Mouse (Mus musculus): Measurements from ENCODE around the gene Gne.
A peak's percentile ranks its signal among the peaks of the same experiment; 100 is the strongest.
"Not testable (repeated sequence)": the region's sequence is repeated elsewhere in the genome, so short reads cannot be mapped to it uniquely, and the experiment has no call there.

Gne gene

GRCm38 (mm10) chr4:44072146-44072872, 11.7 kb downstream of the Gne start:
- DNase-seq = peak; percentile 88

- no peak for DNase-seq
Observed at GRCm38 (mm10) chr4:44071741-44072145, 12.2 kb downstream of the Gne start.

- no peak for DNase-seq
Observed at GRCm38 (mm10) chr4:44070641-44071040, 13.3 kb downstream of the Gne start.

- no peak for DNase-seq
Observed at GRCm38 (mm10) chr4:44069411-44069810, 14.6 kb downstream of the Gne start.

- no peak for DNase-seq
Observed at GRCm38 (mm10) chr4:44068736-44069135, 15.2 kb downstream of the Gne start.

GRCm38 (mm10) chr4:44066891-44067290, 17.1 kb downstream of the Gne start:
- DNase-seq = no peak

- peak; percentile 96 for DNase-seq
Observed at GRCm38 (mm10) chr4:44065355-44066025, 18.5 kb downstream of the Gne start.

GRCm38 (mm10) chr4:44062816-44063215, 21.2 kb downstream of the Gne start:
- DNase-seq = no peak

- DNase-seq = peak; percentile 26
Observed at GRCm38 (mm10) chr4:44062062-44062461, 21.9 kb downstream of the Gne start.

- peak; percentile 38 for DNase-seq
Observed at GRCm38 (mm10) chr4:44059674-44060073, 24.3 kb downstream of the Gne start.

GRCm38 (mm10) chr4:44049812-44050211, 34.2 kb downstream of the Gne start:
- no peak for DNase-seq

- no peak for DNase-seq
Observed at GRCm38 (mm10) chr4:44046066-44046465, 37.9 kb downstream of the Gne start.

GRCm38 (mm10) chr4:44044685-44045356, 39.2 kb downstream of the Gne start:
- DNase-seq = no peak

- not testable (repeated sequence) for DNase-seq
Observed at GRCm38 (mm10) chr4:44043182-44043581, 40.8 kb downstream of the Gne start.

GRCm38 (mm10) chr4:44042429-44042828, 41.5 kb downstream of the Gne start:
- DNase-seq = no peak

- DNase-seq = no peak
Observed at GRCm38 (mm10) chr4:44040802-44041201, 43.2 kb downstream of the Gne start.

GRCm38 (mm10) chr4:44036455-44036854, 47.5 kb downstream of the Gne start:
- DNase-seq = no peak

- DNase-seq = no peak
Observed at GRCm38 (mm10) chr4:44031521-44031920, 52.5 kb downstream of the Gne start.

GRCm38 (mm10) chr4:44029661-44030066, 54.3 kb downstream of the Gne start:
- no peak for DNase-seq

GRCm38 (mm10) chr4:44028303-44029135, 55.5 kb downstream of the Gne start:
- DNase-seq = no peak

GRCm38 (mm10) chr4:44025570-44025969, 58.4 kb downstream of the Gne start:
- DNase-seq = no peak

GRCm38 (mm10) chr4:44024241-44024640, 59.7 kb downstream of the Gne start:
- no peak for DNase-seq

- no peak for DNase-seq
Observed at GRCm38 (mm10) chr4:44023681-44024080, 60.3 kb downstream of the Gne start.

Data from thymus, postnatal 25 days (tissue).